Mouse (Mus musculus): ENCODE measurements at regions not wholly inside any gene's neighbourhood (a gene's known extent, or its start where the extent isn't known, plus 50 kb on each side); places are given as distances from the start of the nearest gene placed in this dataset.
"Not testable (repeated sequence)": the region's sequence is repeated elsewhere in the genome, so short reads cannot be mapped to it uniquely, and the experiment has no call there.

DNA sequence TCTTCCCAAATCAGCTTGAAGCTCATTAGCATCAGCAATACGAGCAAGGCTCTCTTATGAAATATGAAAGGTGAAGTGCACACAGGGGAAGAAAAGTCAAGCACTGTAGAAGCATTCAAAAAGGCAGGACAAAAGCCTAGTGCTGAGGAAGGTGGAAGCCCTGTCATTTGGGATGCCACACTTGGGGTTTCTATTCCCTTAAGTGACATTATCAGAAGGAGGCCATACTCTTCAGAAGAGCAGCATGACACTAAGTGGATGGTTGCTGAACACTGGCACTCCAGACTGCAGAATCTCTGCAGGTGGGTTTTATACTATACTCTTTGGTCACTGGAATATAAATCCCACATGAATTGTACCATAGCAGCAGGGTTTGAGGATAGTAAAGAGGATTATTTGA is 120.4 kb upstream of the Pcsk1 start:
- Histone ChIP-seq H3K4me3 (replicated peaks; ENCODE audit: extremely low read depth, low read depth, low read length) (no peak overlapping the region), H3K4me1 (ENCODE audit: control insufficient read depth, insufficient read depth, low read length) (no peaks in the 10 kb centered on the region)
- WGBS, result 32% methylated on average over 1 of the region's 1 CpGs
- TF ChIP-seq CTCF (IDR thresholded peaks at IDR 0.05; ENCODE audit: insufficient read depth, low read length) (no peak), POLR2A (IDR thresholded peaks at IDR 0.05; ENCODE audit: borderline replicate concordance, extremely low read depth, low read depth, low read length) (no peak)
- no peak for DNase-seq

DNA sequence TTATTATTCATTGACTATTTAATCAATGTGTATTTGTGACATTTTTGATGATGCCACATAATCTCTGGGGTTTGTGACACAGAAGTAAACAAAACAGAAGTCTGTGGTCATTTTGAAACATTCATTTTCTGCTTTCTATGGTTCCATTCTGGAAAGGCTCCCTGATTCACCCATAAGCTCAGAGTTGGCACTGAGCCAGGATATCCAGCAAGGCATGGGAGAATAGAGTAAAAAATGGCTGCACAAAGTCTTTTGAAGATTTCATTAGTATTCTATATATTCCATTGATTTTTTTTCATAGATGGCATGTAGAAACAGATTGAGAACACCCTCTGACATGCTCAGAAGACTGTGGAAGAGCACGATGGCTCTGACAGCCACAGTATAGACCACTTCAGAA is 133.8 kb upstream of the Pcsk1 start:
- Histone ChIP-seq H3K4me1 (ENCODE audit: control insufficient read depth, insufficient read depth, low read length) (no peaks in the 10 kb centered on the region), H3K4me3 (replicated peaks; ENCODE audit: extremely low read depth, low read depth, low read length) (no peak overlapping the region)
- no peak for TF ChIP-seq CTCF (IDR thresholded peaks at IDR 0.05; ENCODE audit: insufficient read depth, low read length)
- no peak for TF ChIP-seq POLR2A (IDR thresholded peaks at IDR 0.05; ENCODE audit: borderline replicate concordance, extremely low read depth, low read depth, low read length)
- WGBS, result 81% methylated on average over 1 of the region's 1 CpGs
- DNase-seq, result no peak

DNA sequence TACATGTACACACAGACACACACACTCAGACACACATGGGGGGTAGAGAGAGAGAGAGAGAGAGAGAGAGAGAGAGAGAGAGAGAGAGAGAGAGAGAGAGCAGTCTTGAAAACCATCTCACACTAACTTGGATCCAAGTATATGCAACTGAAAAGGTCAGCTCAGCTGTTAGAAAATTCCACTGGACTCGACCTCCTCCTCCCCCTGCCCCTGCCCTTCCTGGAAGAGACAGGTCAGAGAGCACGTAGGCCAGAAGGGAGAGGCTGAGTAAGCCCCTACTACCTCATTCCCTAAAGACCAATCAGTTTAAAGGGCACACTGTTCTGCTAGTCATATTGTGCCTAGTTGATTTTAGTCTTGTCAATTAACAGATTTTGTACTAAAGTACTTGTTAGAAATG is 105.0 kb upstream of the Cast start:
- not testable (repeated sequence) for DNase-seq; H3K4me1 ChIP-seq (ENCODE audit: control insufficient read depth, insufficient read depth, low read length); H3K4me3 ChIP-seq (replicated peaks; ENCODE audit: extremely low read depth, low read depth, low read length)
- WGBS, result 24% methylated on average over 2 of the region's 2 CpGs

DNA sequence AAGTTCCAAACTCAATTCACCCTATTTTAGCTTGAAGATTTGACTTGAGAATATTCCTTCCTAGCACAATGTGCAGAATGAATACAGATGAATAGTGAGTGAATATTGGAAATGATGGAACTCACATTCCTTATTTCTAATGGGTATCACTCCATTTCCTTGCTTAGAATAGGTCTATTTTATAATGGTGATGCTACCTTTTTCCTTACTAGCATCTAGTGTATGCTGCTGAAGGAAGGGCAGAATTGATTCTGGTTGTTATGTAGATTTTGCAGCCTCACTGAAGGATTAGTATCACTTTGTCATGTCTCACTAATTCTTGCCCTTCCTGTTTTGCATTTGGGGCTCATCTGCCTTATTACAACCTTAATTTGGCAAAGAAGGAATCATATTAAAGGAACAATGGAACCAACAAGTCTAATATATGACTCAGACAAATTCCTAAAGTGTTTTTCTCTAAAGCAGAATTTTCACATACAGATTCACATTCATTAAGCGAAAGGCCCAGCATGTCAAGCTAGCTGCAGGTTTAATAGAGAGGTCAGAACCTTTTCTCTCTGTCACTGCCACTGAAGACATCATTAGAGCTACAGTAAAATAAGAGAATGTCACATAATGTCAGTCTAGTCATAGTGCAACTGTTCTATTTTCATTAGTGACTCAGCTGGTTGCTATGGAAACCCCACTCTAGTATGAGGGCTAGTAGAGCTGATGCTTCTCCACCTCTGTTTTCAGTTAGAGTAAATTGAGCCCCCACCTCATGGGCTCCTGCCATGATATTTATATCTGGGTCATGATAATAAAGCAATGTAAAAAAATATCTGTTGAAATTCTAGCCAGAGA is 94.8 kb upstream of the Cast start:
- 78% methylated on average over 1 of the region's 1 CpGs for WGBS

DNA sequence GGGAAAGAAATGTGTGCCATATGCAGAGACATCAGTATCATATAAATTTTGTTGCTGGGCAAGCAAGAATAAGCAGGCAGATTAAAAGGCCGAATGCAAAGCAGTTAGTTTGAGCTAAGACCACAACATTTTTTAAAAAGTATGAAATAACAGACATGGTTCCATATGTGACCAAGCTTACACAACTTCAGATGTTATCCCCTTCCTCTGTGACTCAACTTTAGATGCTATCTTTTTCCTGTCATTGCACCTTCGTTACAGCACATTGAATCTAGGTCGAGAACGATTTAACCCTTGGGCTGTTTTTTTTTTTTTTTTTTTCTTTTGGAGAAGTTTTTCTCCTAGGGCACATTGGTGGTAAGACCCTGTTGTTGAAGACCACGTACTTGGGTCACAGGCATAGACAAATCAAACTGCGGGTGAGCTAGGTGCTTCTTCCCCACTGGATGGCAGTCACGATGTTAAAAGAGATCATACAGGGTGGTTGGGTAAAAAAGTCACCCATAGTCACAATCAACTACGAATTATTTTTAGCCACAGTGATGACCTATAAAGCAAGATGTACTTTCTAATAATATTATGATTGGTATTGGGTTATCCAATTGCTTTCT is 81.4 kb upstream of the Cast start:
- TF ChIP-seq POLR2A (IDR thresholded peaks at IDR 0.05; ENCODE audit: borderline replicate concordance, extremely low read depth, low read depth, low read length) (no peak), CTCF (IDR thresholded peaks at IDR 0.05; ENCODE audit: insufficient read depth, low read length) (no peak)
- DNase-seq, result no peak
- no peak overlapping the region for H3K4me3 ChIP-seq (replicated peaks; ENCODE audit: extremely low read depth, low read depth, low read length)
- no peaks in the 10 kb centered on the region for H3K4me1 ChIP-seq (ENCODE audit: control insufficient read depth, insufficient read depth, low read length)
- WGBS, result 75% methylated on average over 8 of the region's 8 CpGs

More for the DNA sequence above, 94.8 kb upstream of the Cast start:
- TF ChIP-seq POLR2A (IDR thresholded peaks at IDR 0.05; ENCODE audit: borderline replicate concordance, extremely low read depth, low read depth, low read length), result no peak
- Histone ChIP-seq H3K4me1 (ENCODE audit: control insufficient read depth, insufficient read depth, low read length) (no peaks in the 10 kb centered on the region), H3K4me3 (replicated peaks; ENCODE audit: extremely low read depth, low read depth, low read length) (no peak overlapping the region)
- DNase-seq, result no peak

DNA sequence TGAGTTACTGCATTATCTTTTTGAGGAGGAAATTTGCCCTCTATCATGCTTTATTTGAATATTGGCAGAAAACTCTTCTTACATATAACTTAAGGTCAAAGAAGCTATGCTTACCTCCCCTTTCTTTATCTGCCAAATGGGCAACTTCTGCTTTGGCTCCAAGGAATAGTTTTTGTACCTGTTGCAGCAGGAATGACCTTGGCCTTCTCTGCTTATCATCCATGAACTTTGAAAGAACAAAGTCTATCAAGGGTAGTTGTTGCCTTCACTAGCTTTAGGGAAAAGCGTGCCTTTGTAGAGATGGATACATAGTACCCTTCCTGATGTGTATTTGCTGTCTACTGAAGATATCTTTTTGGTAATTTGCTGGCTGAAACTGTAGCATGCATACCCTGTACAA is 59.1 kb upstream of the Cast start:
- H3K4me3 ChIP-seq (replicated peaks; ENCODE audit: extremely low read depth, low read depth, low read length), result no peak overlapping the region
- no peaks in the 10 kb centered on the region for H3K4me1 ChIP-seq (ENCODE audit: control insufficient read depth, insufficient read depth, low read length)
- DNase-seq, result no peak
- 71% methylated on average over 1 of the region's 1 CpGs for WGBS
- TF ChIP-seq POLR2A (IDR thresholded peaks at IDR 0.05; ENCODE audit: borderline replicate concordance, extremely low read depth, low read depth, low read length) (no peak), CTCF (IDR thresholded peaks at IDR 0.05; ENCODE audit: insufficient read depth, low read length) (no peak)

DNA sequence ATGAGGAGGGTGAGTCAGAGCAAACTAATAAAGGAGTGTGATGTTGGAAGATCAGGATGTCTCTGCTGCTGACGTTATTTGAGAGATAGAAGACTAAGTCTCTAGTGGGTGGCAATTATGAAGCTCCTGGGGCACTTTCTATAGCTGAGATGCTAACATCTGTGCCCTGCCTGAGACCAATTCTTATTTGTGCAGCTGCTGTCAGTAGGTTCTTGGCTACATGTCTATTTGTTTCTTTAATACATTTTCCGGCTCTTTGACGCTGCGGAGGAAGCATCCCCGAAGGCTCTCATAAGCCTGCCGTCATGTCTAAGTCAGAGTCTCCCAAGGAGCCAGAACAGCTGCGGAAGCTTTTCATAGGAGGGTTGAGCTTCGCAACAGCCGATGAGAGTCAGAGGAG is 55.4 kb upstream of the Cast start:
- Histone ChIP-seq H3K4me1 (ENCODE audit: control insufficient read depth, insufficient read depth, low read length) (no peaks in the 10 kb centered on the region), H3K4me3 (replicated peaks; ENCODE audit: extremely low read depth, low read depth, low read length) (no peak overlapping the region)
- no peak for DNase-seq
- no peak for TF ChIP-seq CTCF (IDR thresholded peaks at IDR 0.05; ENCODE audit: insufficient read depth, low read length)
- TF ChIP-seq POLR2A (IDR thresholded peaks at IDR 0.05; ENCODE audit: borderline replicate concordance, extremely low read depth, low read depth, low read length), result no peak
- WGBS, result 80% methylated on average over 9 of the region's 9 CpGs

DNA sequence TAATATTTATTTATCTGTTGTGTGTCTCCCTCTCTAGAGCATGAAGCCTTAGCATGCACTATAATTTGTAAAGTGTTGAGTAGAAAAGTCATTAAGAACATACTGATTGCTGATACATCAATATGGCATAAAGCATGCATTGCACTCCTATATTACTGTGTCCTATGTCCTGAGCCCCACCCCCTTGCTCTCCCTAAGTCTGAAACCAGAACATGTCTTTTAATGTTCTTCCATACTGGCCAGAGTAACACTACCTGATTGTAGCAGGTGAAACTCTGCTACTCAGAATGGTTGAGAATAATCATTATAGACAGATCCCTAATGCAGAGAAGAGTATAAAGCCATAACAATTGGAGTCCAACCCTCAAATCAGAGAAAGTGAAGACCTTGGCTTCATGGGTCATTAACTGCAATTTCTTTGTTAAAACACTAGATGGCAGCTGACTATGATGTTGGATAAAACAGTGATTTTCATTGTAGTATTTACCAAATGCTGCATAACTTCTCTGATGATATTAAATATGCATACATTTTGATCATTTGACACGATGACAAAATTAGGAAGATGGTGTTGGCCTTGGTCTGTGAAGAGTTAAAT is 52.9 kb upstream of the Cast start:
- H3K4me1 ChIP-seq (ENCODE audit: control insufficient read depth, insufficient read depth, low read length), result no peaks in the 10 kb centered on the region
- no peak for DNase-seq
- WGBS, result 2% methylated on average over 1 of the region's 1 CpGs
- no peak overlapping the region for H3K4me3 ChIP-seq (replicated peaks; ENCODE audit: extremely low read depth, low read depth, low read length)
- TF ChIP-seq CTCF (IDR thresholded peaks at IDR 0.05; ENCODE audit: insufficient read depth, low read length), result peak; percentile 0; the same call in 1 of the 2 replicates
- TF ChIP-seq POLR2A (IDR thresholded peaks at IDR 0.05; ENCODE audit: borderline replicate concordance, extremely low read depth, low read depth, low read length), result no peak
